Mouse (Mus musculus) midbrain, embryonic 13.5 days (tissue): ENCODE results near the gene Hipk1. TPM values are rescaled to one million over a fixed set of nuclear protein-coding genes. Genes with fewer than 3 reads are reported as not detected.

Source experiments
- ATAC-seq: fragments of 200-750 bp; cut with Nextera tagmentation; 2 replicates; pipeline ENCODE4 v1.8.0; 2017; ENCODE audit warnings: mild to moderate bottlenecking, moderate TSS enrichment, moderate library complexity
- H3K27ac ChIP-seq: fragments of 300-500 bp; sonication (generic); 2 replicates; pipeline ENCODE4 v1.5.1; 2015; ENCODE audit warnings: inconsistent platforms, mild to moderate bottlenecking, moderate library complexity
- H3K27me3 ChIP-seq: fragments of 300-500 bp; sonication (generic); 2 replicates; pipeline ENCODE4 v1.6.1; 2015; ENCODE audit warnings: mild to moderate bottlenecking, inconsistent platforms
- H3K36me3 ChIP-seq: fragments of 300-500 bp; sonication (generic); 2 replicates; pipeline ENCODE4 v1.6.1; 2015; ENCODE audit warnings: mild to moderate bottlenecking, inconsistent platforms
- H3K4me1 ChIP-seq: fragments of 300-500 bp; sonication (generic); replicated peaks from 2 replicates; pipeline ENCODE4 v1.6.1; 2015; ENCODE audit warnings: inconsistent platforms
- H3K4me2 ChIP-seq: fragments of 300-500 bp; sonication (generic); replicated peaks from 2 replicates; pipeline ENCODE4 v1.6.1; 2015; ENCODE audit warnings: moderate library complexity, mild to moderate bottlenecking, inconsistent platforms
- H3K4me3 ChIP-seq: fragments of 300-500 bp; sonication (generic); replicated peaks from 2 replicates; pipeline ENCODE4 v1.5.1; 2015; ENCODE audit warnings: mild to moderate bottlenecking, inconsistent platforms
- H3K9ac ChIP-seq: fragments of 300-500 bp; sonication (generic); replicated peaks from 2 replicates; pipeline ENCODE4 v1.6.1; 2015; ENCODE audit warnings: mild to moderate bottlenecking, inconsistent platforms
- H3K9me3 ChIP-seq: fragments of 300-500 bp; sonication (generic); 2 replicates; pipeline ENCODE4 v1.6.1; 2016; ENCODE audit warnings: mild to moderate bottlenecking, inconsistent platforms
- WGBS: fragments of 180-500 bp; shearing (Covaris S2); methylation state at CpG from one replicate; pipeline ENCODE4 v1.1.7; 2015; 5-methylcytosine and 5-hydroxymethylcytosine counted together
- polyA plus RNA-seq: library from polyadenylated mRNA; unstranded; fragments of >200 nt; fragmentation: Nextera tagmentation; extraction: Ambion mirVana; gene quantifications from 2 replicates; pipeline ENCODE4 v1.2.1, GENCODE M21; 2015

The Hipk1 gene
- polyA plus RNA-seq, 1 experiment from 2014 or later = 13.2 TPM

DNA sequence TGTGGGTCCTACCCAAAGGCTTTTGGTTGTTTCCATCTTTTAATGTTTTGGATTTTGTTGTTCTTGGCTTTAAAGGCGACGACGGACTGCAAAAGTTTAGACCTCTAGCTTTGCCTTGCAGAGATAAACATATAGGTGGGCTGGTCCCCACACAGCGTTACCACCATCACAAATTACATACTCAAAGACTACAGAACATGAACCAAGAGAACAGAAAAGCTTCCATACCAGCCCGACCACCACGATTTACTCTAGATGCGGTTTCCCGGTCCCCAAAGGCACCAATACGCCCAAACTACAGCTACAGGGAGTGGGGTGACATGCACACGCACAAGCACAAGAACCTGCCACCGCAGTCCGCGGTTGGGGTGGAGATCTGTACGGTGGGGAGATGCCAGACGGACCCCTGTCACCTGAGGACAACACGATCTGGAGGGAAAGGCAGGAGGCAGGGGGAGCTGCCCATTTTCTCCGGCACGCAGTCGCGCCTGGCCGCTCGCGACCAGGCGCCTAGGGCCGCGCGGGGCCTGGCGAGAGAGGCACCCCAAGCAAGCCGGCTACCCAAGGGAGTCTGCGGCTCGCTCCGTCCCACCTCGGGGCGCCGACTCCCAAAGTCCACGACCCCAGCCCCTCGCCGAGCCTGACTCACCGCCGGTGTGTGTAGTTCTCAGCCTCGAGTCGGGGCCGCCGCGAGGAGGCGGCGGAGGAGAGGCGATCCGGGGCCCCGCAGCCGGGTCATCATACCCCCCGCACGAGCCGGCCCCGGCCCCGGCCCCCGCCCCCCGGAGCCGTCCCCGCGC is 817 bp downstream of the Hipk1 start:
- peak overlapping the region; percentile 90 for H3K27ac ChIP-seq
- H3K9ac ChIP-seq = peak overlapping the region; percentile 94
- WGBS = under 1% methylated on average over 60 of the region's 61 CpGs
- 0 out of 2 replicates have a peak, but pooled peaks cover 4% of the 10 kb centered on the region for H3K27me3 ChIP-seq
- H3K4me2 ChIP-seq = peak overlapping the region; percentile 89
- ATAC-seq = peak; percentile 89
- H3K4me1 ChIP-seq = peaks cover 31% of the 10 kb centered on the region
- H3K4me3 ChIP-seq = peak overlapping the region; percentile 95
- H3K9me3 ChIP-seq = no peaks in the 10 kb centered on the region
- no peaks in the 10 kb centered on the region for H3K36me3 ChIP-seq

DNA sequence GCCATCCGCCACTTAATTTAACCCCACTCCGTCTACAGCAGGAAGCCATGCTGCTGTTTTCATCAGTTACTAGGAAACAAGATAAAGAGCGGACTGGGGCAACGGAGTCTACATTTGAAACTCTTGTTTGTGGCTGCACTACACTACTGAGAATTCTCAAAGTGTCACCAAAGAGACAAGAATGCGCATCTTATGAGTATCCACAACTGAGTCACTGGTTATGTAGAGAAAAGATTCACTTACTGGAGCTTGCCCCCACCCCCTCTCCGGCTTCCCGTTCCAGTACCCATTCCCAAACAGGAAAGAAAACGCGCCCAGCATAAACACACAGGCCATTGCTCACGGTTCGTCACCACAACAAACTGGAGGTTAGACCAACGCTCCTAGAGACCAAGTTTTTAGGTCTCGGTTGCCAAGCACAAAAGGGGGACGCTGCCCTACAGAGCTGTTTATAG is 1.4 kb downstream of the Hipk1 start:
- H3K9me3 ChIP-seq = no peaks in the 10 kb centered on the region
- peaks cover 31% of the 10 kb centered on the region for H3K4me1 ChIP-seq
- 3% methylated on average over 14 of the region's 14 CpGs for WGBS
- H3K4me2 ChIP-seq = peak overlapping the region; percentile 89
- peak overlapping the region; percentile 95 for H3K4me3 ChIP-seq
- 0 out of 2 replicates have a peak, but pooled peaks cover 4% of the 10 kb centered on the region for H3K27me3 ChIP-seq
- peak overlapping the region; percentile 94 for H3K9ac ChIP-seq
- no peaks in the 10 kb centered on the region for H3K36me3 ChIP-seq
- peak overlapping the region; percentile 90 for H3K27ac ChIP-seq
- no peak for ATAC-seq

GRCm38 (mm10) chr3:103789096-103789495 is 2.3 kb downstream of the Hipk1 start:
- no peak overlapping the region for H3K27ac ChIP-seq
- H3K4me3 ChIP-seq = peak overlapping the region; percentile 95
- 0 out of 2 replicates have a peak, but pooled peaks cover 4% of the 10 kb centered on the region for H3K27me3 ChIP-seq
- WGBS = 90% methylated on average over 7 of the region's 7 CpGs
- no peak overlapping the region for H3K9ac ChIP-seq
- peaks cover 31% of the 10 kb centered on the region for H3K4me1 ChIP-seq
- H3K36me3 ChIP-seq = no peaks in the 10 kb centered on the region
- no peak for ATAC-seq
- no peaks in the 10 kb centered on the region for H3K9me3 ChIP-seq
- peak overlapping the region; percentile 89; the same call in 1 of the 2 replicates for H3K4me2 ChIP-seq

DNA sequence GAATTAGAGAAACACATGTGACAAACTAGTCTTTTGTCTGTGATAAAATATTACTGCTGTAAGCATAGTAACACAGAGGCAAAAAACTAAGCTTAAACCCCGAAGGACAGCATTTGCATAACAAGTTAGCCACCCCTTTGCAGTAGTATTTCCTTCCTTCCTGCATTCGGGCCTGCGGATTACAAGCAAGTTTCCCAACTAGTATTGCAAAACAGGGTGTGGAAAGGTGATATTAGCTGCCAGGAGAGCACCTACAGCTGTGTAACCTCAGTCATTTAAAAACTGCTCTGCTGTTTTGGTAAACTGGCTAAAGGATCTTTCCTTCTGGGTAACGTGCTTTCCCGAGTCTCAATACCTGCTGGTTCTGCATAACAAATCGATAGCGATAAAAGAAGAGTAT is 4.1 kb downstream of the Hipk1 start:
- Histone ChIP-seq H3K27me3 (no peaks in the 10 kb centered on the region), H3K4me3 (no peak overlapping the region), H3K9me3 (no peaks in the 10 kb centered on the region), H3K27ac (no peak overlapping the region), H3K36me3 (no peaks in the 10 kb centered on the region), H3K4me1 (peaks cover 31% of the 10 kb centered on the region), H3K9ac (no peak overlapping the region), H3K4me2 (no peak overlapping the region)
- WGBS = 69% methylated on average over 7 of the region's 7 CpGs
- no peak for ATAC-seq

DNA sequence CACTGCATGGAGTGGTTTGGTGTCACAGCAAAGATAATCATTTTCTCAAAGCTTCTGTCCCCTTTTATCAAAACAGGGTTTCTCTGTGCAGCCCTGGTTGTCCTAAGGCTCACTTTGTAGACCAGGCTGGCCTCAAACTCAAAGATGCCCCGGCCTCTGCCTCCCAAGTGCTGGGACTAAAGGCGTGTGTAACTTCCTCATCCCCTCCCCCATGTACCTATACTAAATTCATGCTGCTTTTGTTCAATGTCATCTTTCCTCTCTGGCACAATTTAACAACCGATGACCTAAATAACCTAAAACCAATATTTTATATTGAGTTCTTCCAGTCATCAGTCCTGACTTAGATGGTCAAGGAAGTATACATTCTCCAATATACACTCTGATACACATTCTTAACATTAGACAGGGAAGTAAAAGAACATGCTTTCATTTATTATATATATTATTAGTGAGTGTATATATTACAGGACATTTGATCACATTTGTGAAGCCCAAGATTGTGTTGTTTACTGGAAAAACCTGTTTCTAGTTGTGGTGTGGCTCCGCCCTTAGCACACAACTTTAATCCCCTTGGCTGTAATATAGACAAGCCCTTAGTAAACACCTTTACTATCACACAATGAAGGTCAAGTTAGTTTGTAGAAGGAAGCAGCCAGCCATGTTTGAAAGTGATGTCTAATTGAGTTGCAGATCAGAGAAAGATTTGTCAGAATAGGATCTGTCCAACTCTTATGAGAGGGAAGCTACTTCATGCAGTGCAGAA is 8.3 kb downstream of the Hipk1 start:
- H3K27me3 ChIP-seq = no peaks in the 10 kb centered on the region
- peaks cover 9% of the 10 kb centered on the region; the same call in 1 of the 2 replicates for H3K4me1 ChIP-seq
- 89% methylated on average over 4 of the region's 4 CpGs for WGBS
- H3K4me2 ChIP-seq = no peak overlapping the region
- H3K36me3 ChIP-seq = peaks cover under 1% of the 10 kb centered on the region; the same call in 1 of the 2 replicates
- no peak overlapping the region for H3K4me3 ChIP-seq
- no peaks in the 10 kb centered on the region for H3K9me3 ChIP-seq
- no peak for ATAC-seq
- H3K27ac ChIP-seq = no peak overlapping the region
- H3K9ac ChIP-seq = no peak overlapping the region

- H3K36me3 ChIP-seq = peaks cover 13% of the 10 kb centered on the region
- no peak for ATAC-seq
- H3K27me3 ChIP-seq = no peaks in the 10 kb centered on the region
- no peak overlapping the region for H3K9ac ChIP-seq
- no peaks in the 10 kb centered on the region for H3K4me1 ChIP-seq
- H3K4me2 ChIP-seq = no peak overlapping the region
- WGBS = 82% methylated on average over 5 of the region's 5 CpGs
- H3K27ac ChIP-seq = no peak overlapping the region
- no peaks in the 10 kb centered on the region for H3K9me3 ChIP-seq
- no peak overlapping the region for H3K4me3 ChIP-seq
Measured at GRCm38 (mm10) chr3:103780777-103781176, 10.6 kb downstream of the Hipk1 start.

DNA sequence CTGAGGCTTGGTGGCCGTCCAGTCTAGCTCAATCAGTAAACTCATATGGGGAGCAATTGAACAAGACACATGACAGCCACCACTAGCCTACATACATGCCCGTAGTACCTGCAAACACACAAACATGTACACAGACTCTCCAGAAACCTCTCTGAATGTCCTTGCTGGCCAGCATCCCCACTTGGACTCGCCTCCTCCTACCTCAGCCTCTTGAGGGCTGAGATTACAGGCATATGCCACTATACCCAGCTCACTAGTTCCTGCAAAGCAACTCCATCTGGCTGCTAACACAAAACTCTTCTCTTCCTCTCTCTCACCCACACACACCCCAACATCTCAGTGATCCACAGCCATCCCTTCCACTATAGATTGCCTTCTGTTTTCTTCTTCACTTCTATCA is 11.1 kb downstream of the Hipk1 start:
- no peaks in the 10 kb centered on the region for H3K27me3 ChIP-seq
- H3K4me3 ChIP-seq = no peak overlapping the region
- no peak overlapping the region for H3K4me2 ChIP-seq
- no peak overlapping the region for H3K9ac ChIP-seq
- ATAC-seq = no peak
- no peak overlapping the region for H3K27ac ChIP-seq
- no peaks in the 10 kb centered on the region for H3K4me1 ChIP-seq
- H3K36me3 ChIP-seq = peaks cover 18% of the 10 kb centered on the region
- WGBS = 94% methylated on average over 3 of the region's 3 CpGs
- no peaks in the 10 kb centered on the region for H3K9me3 ChIP-seq

DNA sequence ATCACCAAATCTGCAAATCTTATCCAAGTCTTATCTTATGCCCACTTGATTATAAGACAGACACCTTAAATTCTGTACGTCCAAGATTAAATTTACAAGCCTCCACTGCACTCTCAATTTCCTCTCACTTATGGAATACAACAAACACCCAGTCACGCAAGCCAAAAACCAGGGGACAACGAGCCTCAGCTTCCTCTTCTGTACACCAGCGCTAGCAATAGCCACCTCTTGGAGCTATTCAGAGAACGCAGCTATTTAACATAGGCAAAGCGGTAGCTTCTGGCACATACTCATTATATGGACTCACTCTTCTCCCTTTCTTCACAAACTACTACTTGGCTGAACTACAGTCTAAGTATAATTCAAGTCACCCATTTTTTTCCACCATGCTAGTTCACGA is 12.2 kb downstream of the Hipk1 start:
- ATAC-seq = no peak
- H3K9me3 ChIP-seq = no peaks in the 10 kb centered on the region
- H3K4me2 ChIP-seq = no peak overlapping the region
- no peak overlapping the region for H3K9ac ChIP-seq
- no peaks in the 10 kb centered on the region for H3K27me3 ChIP-seq
- H3K4me1 ChIP-seq = no peaks in the 10 kb centered on the region
- no peak overlapping the region for H3K27ac ChIP-seq
- peaks cover 18% of the 10 kb centered on the region for H3K36me3 ChIP-seq
- H3K4me3 ChIP-seq = no peak overlapping the region
- WGBS = 79% methylated on average over 7 of the region's 7 CpGs

DNA sequence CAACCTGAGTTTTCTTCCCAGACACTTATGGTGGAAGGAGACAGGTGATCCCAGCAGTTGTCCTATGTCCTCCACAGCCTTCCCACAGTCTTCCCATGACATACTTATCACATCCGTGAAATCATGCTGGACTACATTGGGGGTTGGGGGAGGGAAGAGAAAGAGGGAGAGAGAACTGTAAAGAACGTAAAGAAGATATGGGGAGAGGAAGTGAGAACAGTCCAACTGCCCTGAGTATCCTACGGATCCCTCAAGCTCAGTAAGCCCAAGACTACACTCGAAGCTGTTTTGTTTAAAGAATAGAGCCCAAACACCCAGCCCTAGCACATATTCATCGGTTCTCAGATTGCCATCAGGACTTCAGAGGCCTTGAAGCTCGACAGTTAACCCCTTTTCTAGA is 12.7 kb downstream of the Hipk1 start:
- H3K27ac ChIP-seq = no peak overlapping the region
- H3K27me3 ChIP-seq = no peaks in the 10 kb centered on the region
- peaks cover 21% of the 10 kb centered on the region for H3K36me3 ChIP-seq
- WGBS = 89% methylated on average over 6 of the region's 6 CpGs
- H3K4me3 ChIP-seq = no peak overlapping the region
- H3K4me1 ChIP-seq = no peaks in the 10 kb centered on the region
- no peak overlapping the region for H3K4me2 ChIP-seq
- ATAC-seq = no peak
- H3K9me3 ChIP-seq = no peaks in the 10 kb centered on the region
- no peak overlapping the region for H3K9ac ChIP-seq

DNA sequence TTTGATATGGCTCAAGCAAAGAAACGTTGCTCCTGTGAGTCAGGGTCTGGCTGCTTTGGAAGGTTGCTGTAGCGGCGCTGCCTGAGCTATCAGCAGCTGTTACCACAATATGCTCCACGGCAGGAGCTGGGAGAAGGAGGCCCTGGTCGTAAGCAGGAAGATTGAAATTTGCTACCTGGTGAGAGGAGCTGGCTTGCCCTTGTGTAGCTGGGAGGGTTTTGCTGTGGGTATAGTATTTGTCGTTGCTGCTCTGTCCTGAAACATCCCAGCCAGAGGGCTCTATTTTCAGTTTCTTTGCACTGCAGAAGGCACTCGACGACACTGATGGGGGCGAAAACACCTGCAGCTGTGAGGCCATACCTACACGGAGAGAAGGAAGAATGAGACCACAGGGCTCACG is 13.4 kb downstream of the Hipk1 start:
- Histone ChIP-seq H3K9me3 (no peaks in the 10 kb centered on the region), H3K9ac (no peak overlapping the region), H3K36me3 (peaks cover 21% of the 10 kb centered on the region), H3K4me3 (no peak overlapping the region), H3K27me3 (no peaks in the 10 kb centered on the region), H3K4me2 (no peak overlapping the region), H3K4me1 (no peaks in the 10 kb centered on the region), H3K27ac (no peak overlapping the region)
- WGBS = 90% methylated on average over 11 of the region's 11 CpGs
- ATAC-seq = no peak

GRCm38 (mm10) chr3:103774009-103774408 is 17.4 kb downstream of the Hipk1 start:
- Histone ChIP-seq H3K9me3 (no peaks in the 10 kb centered on the region), H3K4me2 (no peak overlapping the region), H3K27ac (no peak overlapping the region), H3K27me3 (no peaks in the 10 kb centered on the region), H3K9ac (no peak overlapping the region), H3K4me1 (0 out of 2 replicates have a peak, but pooled peaks cover 2% of the 10 kb centered on the region), H3K36me3 (peaks cover 25% of the 10 kb centered on the region), H3K4me3 (no peak overlapping the region)
- ATAC-seq = no peak
- 84% methylated on average over 15 of the region's 15 CpGs for WGBS

GRCm38 (mm10) chr3:103773508-103773907 is 17.9 kb downstream of the Hipk1 start:
- Histone ChIP-seq H3K27me3 (no peaks in the 10 kb centered on the region), H3K4me3 (no peak overlapping the region), H3K27ac (no peak overlapping the region), H3K4me1 (0 out of 2 replicates have a peak, but pooled peaks cover 2% of the 10 kb centered on the region), H3K4me2 (no peak overlapping the region), H3K36me3 (peaks cover 29% of the 10 kb centered on the region), H3K9me3 (no peaks in the 10 kb centered on the region), H3K9ac (no peak overlapping the region)
- 82% methylated on average over 3 of the region's 3 CpGs for WGBS
- ATAC-seq = no peak
